Mouse (Mus musculus): ENCODE results near the gene Yipf1.

DNA sequence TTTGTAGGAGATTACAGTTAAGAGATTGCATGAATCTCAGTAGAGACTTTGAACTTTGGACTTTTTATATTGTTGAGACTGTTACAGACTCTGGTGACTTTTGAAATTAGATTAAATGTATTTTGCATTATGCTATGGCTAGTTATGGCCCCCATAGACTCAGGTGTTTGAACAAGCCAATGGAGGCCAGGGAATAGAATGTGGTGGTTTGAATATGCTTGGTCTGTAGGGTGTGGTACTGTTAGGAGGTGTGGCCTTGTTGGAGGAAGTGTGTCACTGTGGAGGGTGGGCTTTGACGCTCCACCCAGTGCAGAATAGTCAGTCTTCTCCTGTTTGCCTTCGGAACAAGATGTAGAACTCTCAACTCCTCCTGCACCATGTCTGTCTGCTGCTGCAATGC is 8.9 kb downstream of the Yipf1 start:
- TF ChIP-seq CTCF (IDR thresholded peaks at IDR 0.05; ENCODE audit: control insufficient read depth, insufficient read depth, insufficient replicate concordance, low read depth, low read length): no peak
- TF ChIP-seq POLR2A (IDR thresholded peaks at IDR 0.05; ENCODE audit: control insufficient read depth, low read depth, low read length): no peak

Measured in testis, adult 2 months (tissue).